Mouse (Mus musculus) kidney, adult 2 months (tissue): ENCODE measurements at regions not wholly inside any gene's neighbourhood (a gene's known extent, or its start where the extent isn't known, plus 50 kb on each side); places are given as distances from the start of the nearest gene placed in this dataset.

ENCODE experiments used
- DNase-seq: peaks from one replicate; pipeline ENCODE4 v3.0.0; 2021
- H3K27ac ChIP-seq: fragments of 200-500 bp; 2 replicates; pipeline ENCODE4 v1.5.1; 2012; ENCODE audit warnings: low read depth, low read length, control low read depth, inconsistent platforms; ENCODE audit not compliant: insufficient read depth
- H3K27me3 ChIP-seq: fragments of 200-500 bp; replicated peaks from 2 replicates; pipeline ENCODE4 v1.6.1; 2012; ENCODE audit warnings: mild to moderate bottlenecking, moderate library complexity, low read length, inconsistent platforms; ENCODE audit not compliant: control insufficient read depth, insufficient read depth
- H3K36me3 ChIP-seq: fragments of 200-500 bp; 2 replicates; pipeline ENCODE4 v1.6.1; 2012; ENCODE audit warnings: mild to moderate bottlenecking, moderate library complexity, low read length, inconsistent platforms; ENCODE audit not compliant: control insufficient read depth, insufficient read depth
- H3K4me1 ChIP-seq: fragments of 200-500 bp; 2 replicates; pipeline ENCODE4 v1.6.1; 2011; ENCODE audit warnings: low read length; ENCODE audit not compliant: control insufficient read depth, insufficient read depth
- H3K4me3 ChIP-seq: fragments of 200-500 bp; 2 replicates; pipeline ENCODE4 v1.5.1; 2011; ENCODE audit warnings: mild to moderate bottlenecking, low read depth, low read length, control low read depth; ENCODE audit not compliant: insufficient read depth
- CTCF ChIP-seq: fragments of 200-500 bp; conservative IDR thresholded peaks from 2 replicates; pipeline ENCODE4 v1.5.1; 2011; ENCODE audit warnings: low read depth, mild to moderate bottlenecking, control low read depth, low read length, moderate library complexity, mixed read lengths; ENCODE audit not compliant: insufficient read depth, insufficient read length
- POLR2A ChIP-seq: fragments of 200-500 bp; IDR thresholded peaks from one replicate; pipeline ENCODE4 v1.6.1; 2011; ENCODE audit warnings: low read depth, low read length, control low read depth
- WGBS: fragments of 180-500 bp; shearing (Covaris S2); methylation state at CpG from one replicate; pipeline ENCODE4 v1.1.7; 2018; 5-methylcytosine and 5-hydroxymethylcytosine counted together

DNA sequence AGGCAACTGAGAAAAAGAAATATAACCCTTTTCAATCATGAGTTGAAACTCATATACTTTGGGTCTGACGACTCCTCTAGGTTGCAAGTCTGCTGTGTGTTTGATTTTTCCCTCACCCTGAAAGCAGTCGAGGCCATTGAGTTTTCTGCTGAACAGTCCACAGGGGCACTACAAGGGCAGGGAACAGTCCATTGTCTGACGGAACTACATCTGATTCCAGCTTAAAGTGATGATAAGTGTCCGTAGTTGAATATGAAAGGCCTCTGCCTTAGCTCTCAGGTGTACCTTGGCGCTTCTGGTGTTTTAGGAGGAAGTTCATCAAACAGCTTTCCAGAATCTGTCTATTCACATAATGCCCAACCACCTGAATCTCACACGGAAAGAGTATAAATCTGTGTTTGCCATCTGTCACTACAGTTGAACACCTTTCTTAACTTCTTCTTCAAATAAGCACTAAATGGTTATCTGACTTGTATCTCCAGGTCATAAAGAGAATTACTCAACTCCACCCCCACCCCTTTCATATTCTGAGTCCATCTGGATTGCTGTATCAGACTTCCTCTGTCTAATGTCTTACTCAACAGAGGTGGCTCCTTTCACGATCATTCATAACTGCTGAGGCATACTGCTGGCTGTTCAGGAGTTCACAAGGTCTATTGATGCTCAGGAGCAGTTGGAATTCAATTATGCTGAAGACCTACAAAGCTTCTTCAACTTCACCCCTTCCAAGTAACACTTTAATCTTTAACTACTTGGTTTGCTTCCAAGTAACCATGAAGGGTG lies 527.6 kb upstream of the Pou3f3 start:
- Histone ChIP-seq H3K36me3 (no peaks in the 10 kb centered on the region), H3K4me1 (no peaks in the 10 kb centered on the region), H3K4me3 (no peak overlapping the region), H3K27ac (no peak overlapping the region), H3K27me3 (no peaks in the 10 kb centered on the region)
- TF ChIP-seq POLR2A = no peak
- TF ChIP-seq CTCF = no peak
- 79% methylated on average over 7 of the region's 7 CpGs for WGBS
- no peak for DNase-seq

DNA sequence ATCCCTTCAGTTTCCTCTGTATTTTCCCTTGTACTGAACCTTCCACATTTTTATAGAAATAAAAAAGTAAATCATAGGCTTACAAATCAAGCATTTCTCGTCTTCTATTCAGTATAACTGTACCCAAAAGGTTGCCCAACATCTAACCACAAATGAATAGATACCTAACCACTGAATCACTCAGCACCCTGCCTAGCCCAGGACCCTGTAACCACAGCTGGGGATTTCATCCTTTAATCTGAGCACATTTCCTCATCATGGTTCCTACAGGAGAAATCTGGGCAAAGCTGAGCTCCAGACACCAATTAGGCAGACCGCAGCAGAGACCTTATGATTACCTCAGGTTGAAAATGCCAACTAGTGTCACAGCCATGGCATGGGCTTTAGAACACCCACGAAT lies 526.1 kb upstream of the Pou3f3 start:
- Histone ChIP-seq H3K27ac (no peak overlapping the region), H3K4me3 (no peak overlapping the region), H3K27me3 (no peaks in the 10 kb centered on the region), H3K36me3 (no peaks in the 10 kb centered on the region), H3K4me1 (no peaks in the 10 kb centered on the region)
- TF ChIP-seq POLR2A (no peak), CTCF (no peak)
- 88% methylated on average over 3 of the region's 3 CpGs for WGBS
- DNase-seq = no peak

DNA sequence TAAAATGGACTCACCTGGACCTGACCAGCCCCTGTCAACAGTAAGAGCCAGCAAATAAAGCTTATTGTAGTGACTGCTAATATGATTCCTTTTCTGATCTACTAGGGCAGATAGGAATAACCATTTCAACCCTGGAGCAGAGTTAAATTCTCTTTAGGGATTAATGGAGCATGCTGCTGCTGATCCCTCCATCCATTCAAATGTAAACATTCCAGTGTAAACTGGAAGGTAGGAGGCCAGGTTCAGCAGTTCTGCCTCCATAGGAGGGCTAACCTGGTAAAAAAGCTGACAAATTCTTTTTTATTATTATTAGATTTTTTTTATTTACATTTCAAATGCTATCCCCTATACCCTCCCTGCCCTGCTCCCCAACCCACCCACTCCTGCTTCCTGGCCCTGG lies 509.3 kb upstream of the Pou3f3 start:
- H3K27ac ChIP-seq = no peak overlapping the region
- no peaks in the 10 kb centered on the region for H3K4me1 ChIP-seq
- H3K36me3 ChIP-seq = no peaks in the 10 kb centered on the region
- no peaks in the 10 kb centered on the region for H3K27me3 ChIP-seq
- TF ChIP-seq CTCF = no peak
- TF ChIP-seq POLR2A = no peak
- no peak overlapping the region for H3K4me3 ChIP-seq
- no peak for DNase-seq

DNA sequence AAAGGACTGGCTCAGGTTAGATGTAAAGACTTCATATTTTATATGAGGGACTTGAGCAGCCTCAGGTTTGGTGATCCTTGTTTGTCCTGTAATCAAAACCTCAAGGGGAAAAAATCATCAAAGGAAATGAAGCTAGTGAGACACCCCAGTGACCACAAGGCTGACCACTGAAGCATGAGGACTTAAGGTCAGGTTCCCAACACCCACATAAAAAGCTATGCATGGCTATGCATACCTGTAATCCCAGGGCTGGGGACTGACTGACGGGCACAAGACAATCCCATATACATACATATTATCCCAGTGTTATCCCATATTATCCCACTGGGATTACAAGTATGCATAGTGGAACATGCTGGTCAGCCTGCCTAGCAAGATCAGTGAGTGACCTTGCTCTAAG lies 467.5 kb upstream of the Pou3f3 start:
- WGBS = 45% methylated on average over 1 of the region's 1 CpGs
- no peak for DNase-seq
- no peak overlapping the region for H3K4me3 ChIP-seq
- TF ChIP-seq CTCF (no peak), POLR2A (no peak)
- no peak overlapping the region for H3K27ac ChIP-seq
- no peaks in the 10 kb centered on the region for H3K36me3 ChIP-seq
- no peaks in the 10 kb centered on the region for H3K27me3 ChIP-seq
- no peaks in the 10 kb centered on the region for H3K4me1 ChIP-seq

DNA sequence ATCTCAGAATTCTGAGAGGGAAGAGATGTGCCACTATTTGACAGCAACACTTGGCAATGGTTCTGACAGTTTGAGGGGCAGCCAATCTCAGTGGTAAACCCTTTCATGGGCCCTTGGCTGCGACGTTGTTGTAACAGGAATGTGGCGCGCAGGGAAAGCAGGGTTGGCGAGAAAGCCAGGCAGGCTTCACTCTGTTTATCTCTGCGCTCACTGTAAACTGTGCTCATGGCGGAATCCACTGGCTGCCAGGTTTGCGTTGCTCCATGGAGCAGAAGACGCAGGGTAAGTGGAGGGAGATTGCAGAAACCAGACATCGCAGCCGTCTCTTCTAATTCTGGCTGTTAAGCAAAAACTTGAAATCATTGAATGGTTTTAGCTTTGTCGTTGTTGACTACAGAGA lies 465.9 kb upstream of the Pou3f3 start:
- no peak overlapping the region for H3K27ac ChIP-seq
- no peak overlapping the region for H3K4me3 ChIP-seq
- DNase-seq = no peak
- no peak for TF ChIP-seq CTCF
- TF ChIP-seq POLR2A = no peak
- no peaks in the 10 kb centered on the region for H3K36me3 ChIP-seq
- H3K27me3 ChIP-seq = no peaks in the 10 kb centered on the region
- WGBS = 77% methylated on average over 12 of the region's 12 CpGs
- no peaks in the 10 kb centered on the region for H3K4me1 ChIP-seq

DNA sequence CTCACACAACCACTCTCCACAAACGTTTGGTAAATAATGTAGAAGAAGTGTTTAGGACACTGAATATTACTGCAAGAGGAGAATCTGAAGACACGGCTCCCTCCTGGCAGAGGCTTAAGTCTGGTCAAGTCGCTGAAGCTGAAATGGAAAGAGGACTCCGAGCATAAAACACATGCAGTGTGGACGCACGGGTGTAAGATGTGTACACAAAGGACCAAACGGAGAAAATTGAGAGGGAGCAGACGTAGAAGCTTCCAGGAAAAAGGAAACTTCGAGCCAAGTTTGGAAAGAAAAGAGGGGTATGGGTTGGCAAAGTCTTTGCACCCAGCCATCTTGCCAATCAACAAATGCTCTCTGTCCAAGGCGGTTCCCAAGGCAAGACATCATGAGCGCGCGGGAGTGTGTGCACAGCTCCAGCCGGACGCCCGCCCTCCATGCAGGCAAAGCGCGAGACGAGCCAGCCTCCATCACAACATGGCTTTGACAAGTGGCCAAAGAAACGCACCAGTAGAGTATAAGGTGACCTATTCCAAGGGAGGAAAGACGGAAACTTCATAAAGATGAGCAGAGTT lies 465.0 kb upstream of the Pou3f3 start:
- Histone ChIP-seq H3K36me3 (no peaks in the 10 kb centered on the region), H3K27ac (no peak overlapping the region), H3K27me3 (no peaks in the 10 kb centered on the region), H3K4me1 (no peaks in the 10 kb centered on the region), H3K4me3 (no peak overlapping the region)
- TF ChIP-seq CTCF (no peak), POLR2A (no peak)
- 90% methylated on average over 21 of the region's 21 CpGs for WGBS
- no peak for DNase-seq

DNA sequence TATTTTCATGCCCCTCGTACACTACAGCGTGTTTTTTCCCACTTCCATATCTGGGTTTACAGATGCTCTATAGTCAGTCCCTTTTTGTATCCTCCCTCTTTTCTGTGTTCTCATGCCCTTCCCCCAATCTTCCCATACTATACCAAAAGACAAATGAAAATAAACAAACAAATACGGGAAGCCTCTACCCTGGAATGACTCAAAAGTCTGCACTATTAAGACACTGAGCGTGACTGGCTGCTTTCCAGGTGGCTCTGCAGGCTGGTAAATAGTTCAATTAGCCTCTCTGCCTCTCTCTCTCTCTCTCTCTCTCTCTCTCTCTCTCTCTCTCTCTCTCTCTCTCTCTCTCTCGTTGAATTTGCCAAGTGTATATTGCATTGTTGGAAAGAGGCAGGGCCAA lies 464.5 kb upstream of the Pou3f3 start:
- DNase-seq = no peak
- TF ChIP-seq POLR2A (no peak), CTCF (no peak)
- Histone ChIP-seq H3K27me3 (no peaks in the 10 kb centered on the region), H3K4me1 (no peaks in the 10 kb centered on the region), H3K4me3 (no peak overlapping the region), H3K36me3 (no peaks in the 10 kb centered on the region), H3K27ac (no peak overlapping the region)
- WGBS = 59% methylated on average over 5 of the region's 5 CpGs
